Mouse (Mus musculus): ENCODE results near the gene Ces2a.

GRCm38 (mm10) chr8:104752818-104753217 lies 19.0 kb downstream of the Ces2a start:
- TF ChIP-seq EP300 (optimal IDR thresholded peaks at IDR 0.05) (no peak), CTCF (IDR thresholded peaks at IDR 0.05; ENCODE audit: low read depth) (no peak)
